15 mouse cellular contexts compared by ENCODE assay signal in the genomic region with DNA sequence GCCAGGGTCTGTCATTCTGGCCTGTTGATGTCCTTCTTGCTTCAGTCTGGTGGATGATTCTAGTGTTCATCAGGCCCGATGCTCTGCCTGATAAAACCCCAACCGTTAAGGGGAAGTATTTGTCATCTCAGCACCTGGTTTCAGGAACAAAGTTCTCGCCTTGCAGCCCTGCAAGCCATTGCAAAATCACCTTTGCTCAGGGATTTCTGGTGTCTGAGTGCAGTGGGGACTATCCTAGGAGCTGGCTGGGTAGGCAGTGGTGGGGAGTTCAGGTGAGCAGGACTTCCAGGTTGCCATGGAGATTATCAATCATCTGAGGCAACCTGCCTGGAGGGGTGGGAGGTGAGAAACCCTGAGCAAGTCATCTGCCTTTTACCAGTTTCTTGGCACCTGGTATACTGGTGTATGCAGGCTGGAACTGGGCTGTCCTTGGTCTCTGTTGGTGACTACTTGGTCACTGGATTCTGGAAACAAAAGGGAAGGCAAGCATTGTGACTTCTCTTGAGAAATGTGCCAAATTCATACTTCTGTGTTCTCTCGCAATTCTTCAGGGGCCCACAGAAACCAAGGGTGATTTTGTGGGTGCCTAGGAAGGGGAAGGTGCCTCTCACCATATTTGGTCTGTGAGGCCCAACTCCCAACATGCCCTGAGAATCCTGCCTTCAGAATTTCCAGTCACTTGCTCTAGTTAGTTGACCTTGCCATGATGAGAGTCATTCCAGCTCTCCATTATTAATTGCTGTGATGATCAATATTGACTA.
DNase-seq lines count a peak whose midpoint lies in the region; ATAC-seq and TF ChIP-seq lines count a peak whose summit lies in the region.
"Had no signal": no experiment of that assay in that cellular context is flagged by ENCODE, and none has a peak within 500 bp of the region (broad histone marks: within the 10 kb centered on the region; RNA-seq: fewer than 3 reads in every experiment).

No protein-coding gene starts in this region.

- 18% methylated on average over 4 of the region's 4 CpGs for WGBS in liver, embryonic 16.5 days (ENCODE audit: insufficient replicate concordance)

- peak in 1 of 2 experiments; percentile 56; a peak in 2 of 4 replicates for TF ChIP-seq EP300 in MEL (IDR thresholded peaks at IDR 0.05; ENCODE audit: low read depth in 1 of 2, low read length in 2 of 2)

- TF ChIP-seq RAD21 in MEL (IDR thresholded peaks at IDR 0.05; ENCODE audit: low read depth, low read length), result no peak

- TF ChIP-seq CTCF in MEL (IDR thresholded peaks at IDR 0.05 in 2 of 3, conservative IDR thresholded peaks at IDR 0.05 in 1 of 3; ENCODE audit: control insufficient read depth in 1 of 3, insufficient read depth in 1 of 3, low read depth in 2 of 3, low read length in 3 of 3, poor library complexity in 1 of 3, severe bottlenecking in 1 of 3), result no peak

- H3K9me3 ChIP-seq in liver, embryonic 16.5 days (replicated peaks; ENCODE audit: control insufficient read depth, low read length), result no peaks in the 10 kb centered on the region
- H3K9me3 ChIP-seq in MEL (replicated peaks; ENCODE audit: insufficient read depth, low read length), result no peaks in the 10 kb centered on the region
- H3K9me3 ChIP-seq: limb, embryonic 15.5 days had no signal

- no peak overlapping the region for H3K9ac ChIP-seq in liver, embryonic 16.5 days (ENCODE audit: low read depth, low read length)
- no peak overlapping the region for H3K9ac ChIP-seq in MEL (ENCODE audit: control insufficient read depth, low read depth, low read length, poor library complexity, severe bottlenecking)
- H3K9ac ChIP-seq: forebrain, embryonic 13.5 days; limb, embryonic 15.5 days had no signal

- no peaks in the 10 kb centered on the region; the same call in 1 of the 2 replicates for H3K4me1 ChIP-seq in liver, embryonic 16.5 days (ENCODE audit: control insufficient read depth, low read depth, low read length)
- H3K4me1 ChIP-seq in MEL (ENCODE audit: control insufficient read depth in 1 of 2, insufficient read depth in 2 of 2, low read length in 2 of 2), result peaks cover 2 to 6% of the 10 kb centered on the region in 2 experiments; a peak in 3 of 4 replicates

- DNase-seq in liver, result no peak
- DNase-seq in MEL (ENCODE audit: low read depth, low spot score), result peak; percentile 38
- no peak for DNase-seq in left cerebral cortex, adult 11 months (ENCODE audit: low spot score)
- no peak for DNase-seq in urinary bladder, postnatal 36 days (ENCODE audit: low spot score in 2 of 2)
- DNase-seq: cerebellum, adult 8-10 months; gastrocnemius, postnatal 10 days; layer of hippocampus, postnatal 36 days; right cerebral cortex, adult 18-20 months had no signal

- H3K27ac ChIP-seq in liver, embryonic 16.5 days (ENCODE audit: low read length), result peak overlapping the region; percentile 53; the same call in 1 of the 2 replicates
- H3K27ac ChIP-seq in MEL (ENCODE audit: control insufficient read depth, low read depth, low read length), result no peak overlapping the region
- H3K27ac ChIP-seq: forebrain, embryonic 13.5 days; hindbrain, postnatal 0 days; limb, embryonic 15.5 days had no signal

- no peak overlapping the region for H3K4me3 ChIP-seq in liver, embryonic 16.5 days (ENCODE audit: low read depth, low read length)
- no peak overlapping the region for H3K4me3 ChIP-seq in MEL (ENCODE audit: control insufficient read depth in 1 of 2, insufficient read depth in 1 of 2, low read depth in 2 of 2, low read length in 2 of 2)
- H3K4me3 ChIP-seq: forebrain, embryonic 13.5 days; limb, embryonic 15.5 days had no signal

- H3K79me2 ChIP-seq in MEL (ENCODE audit: control insufficient read depth, insufficient read depth, low read length, poor library complexity), result no peaks in the 10 kb centered on the region

- no peaks in the 10 kb centered on the region for H3K27me3 ChIP-seq in liver, embryonic 16.5 days (ENCODE audit: control insufficient read depth, insufficient read depth, low read depth, low read length)
- no peaks in the 10 kb centered on the region for H3K27me3 ChIP-seq in MEL (ENCODE audit: control insufficient read depth in 1 of 2, insufficient read depth in 2 of 2, low read length in 2 of 2)
- H3K27me3 ChIP-seq: forebrain, embryonic 13.5 days; limb, embryonic 15.5 days had no signal

- ATAC-seq in liver, embryonic 16.5 days (ENCODE audit: low read depth), result no peak
- ATAC-seq in granulocyte monocyte progenitor cell, adult 5-6 weeks (replicated peaks; ENCODE audit: poor library complexity, severe bottlenecking), result peak; percentile 61
- ATAC-seq in monocyte, adult 5-6 weeks (replicated peaks; ENCODE audit: insufficient number of reproducible peaks, low FRiP score, low TSS enrichment, poor library complexity, severe bottlenecking), result peak; percentile 72
- ATAC-seq: forebrain, embryonic 13.5 days; hindbrain, postnatal 0 days; midbrain, embryonic 16.5 days had no signal

- no peaks in the 10 kb centered on the region for H3K36me3 ChIP-seq in liver, embryonic 16.5 days (ENCODE audit: control insufficient read depth, insufficient read depth)
- H3K36me3 ChIP-seq in MEL (ENCODE audit: control insufficient read depth in 1 of 2, insufficient read depth in 2 of 2, low read length in 2 of 2), result no peaks in the 10 kb centered on the region
- H3K36me3 ChIP-seq: limb, embryonic 15.5 days had no signal

- TF ChIP-seq POLR2A in MEL (IDR thresholded peaks at IDR 0.05; ENCODE audit: control insufficient read depth in 1 of 2, insufficient read depth in 1 of 2, low read depth in 1 of 2, low read length in 2 of 2, poor library complexity in 1 of 2), result no peak

- H3K4me2 ChIP-seq in liver, embryonic 16.5 days (ENCODE audit: low read depth, low read length), result no peak overlapping the region
- H3K4me2 ChIP-seq: forebrain, embryonic 13.5 days; limb, embryonic 15.5 days had no signal

TF ChIP-seq in MEL, 35 proteins besides CTCF, POLR2A, EP300 and RAD21:
- TF ChIP-seq SMC3 (IDR thresholded peaks at IDR 0.05; ENCODE audit: low read depth, low read length) (no peak), ELF1 (IDR thresholded peaks at IDR 0.05; ENCODE audit: low read depth, low read length) (no peak), RCOR1 (IDR thresholded peaks at IDR 0.05; ENCODE audit: low read depth, low read length) (no peak), GATA1 (IDR thresholded peaks at IDR 0.05; ENCODE audit: low read depth, low read length) (no peak), POLR2AphosphoS2 (IDR thresholded peaks at IDR 0.05; ENCODE audit: low read length) (no peak), POLR2AphosphoS5 (IDR thresholded peaks at IDR 0.05; ENCODE audit: borderline replicate concordance, low read depth, low read length) (no peak), MAX (IDR thresholded peaks at IDR 0.05; ENCODE audit: low read length) (no peak), ZNF384 (IDR thresholded peaks at IDR 0.05; ENCODE audit: low read depth, low read length) (no peak), TAL1 (IDR thresholded peaks at IDR 0.05; ENCODE audit: low read length) (no peak), GABPA (IDR thresholded peaks at IDR 0.05; ENCODE audit: low read depth, low read length) (no peak), NRF1 (IDR thresholded peaks at IDR 0.05; ENCODE audit: insufficient read depth, low read depth, low read length, poor library complexity, severe bottlenecking) (no peak), ZMIZ1 (IDR thresholded peaks at IDR 0.05; ENCODE audit: low read depth, low read length) (no peak), NELFE (IDR thresholded peaks at IDR 0.05; ENCODE audit: low read depth, low read length) (no peak)
